8 mouse cellular contexts compared by ENCODE assay signal in the genomic region with DNA sequence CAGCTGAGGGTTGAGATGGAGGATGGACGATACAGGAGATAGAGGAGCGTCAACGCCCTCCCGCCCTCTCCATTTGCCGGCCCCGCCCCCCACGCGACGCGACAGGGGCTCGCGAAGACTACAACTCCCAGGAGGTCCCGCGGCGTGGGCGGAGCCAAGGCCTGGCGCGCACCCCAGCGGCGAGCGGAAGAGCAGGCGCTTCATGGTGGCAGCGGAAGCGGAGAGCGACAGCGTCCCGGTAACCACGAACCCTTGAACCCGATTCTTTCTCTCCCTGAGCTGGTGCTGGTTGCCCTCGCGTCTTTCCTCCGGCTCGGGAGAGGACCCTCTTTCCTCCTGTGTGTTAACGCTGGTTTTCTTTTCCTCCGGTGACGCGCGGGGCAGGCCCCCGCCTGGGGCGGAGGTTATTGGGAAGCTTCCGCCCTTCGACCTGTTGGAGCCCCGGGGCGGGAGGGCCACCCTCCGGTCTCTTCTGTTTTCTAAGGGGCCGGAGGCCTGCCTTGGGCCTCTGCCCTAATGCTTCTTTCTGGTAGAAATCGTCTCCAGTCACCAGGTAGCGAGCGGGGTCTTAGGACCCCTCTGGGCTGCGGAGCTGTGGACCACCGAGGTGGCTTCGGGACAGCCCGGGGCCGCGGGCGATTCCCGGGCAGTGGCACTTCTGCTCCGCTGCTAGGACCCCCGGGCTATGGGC. TPM values are rescaled to one million over a fixed set of nuclear protein-coding genes. Genes with fewer than 3 reads are reported as not detected.
DNase-seq lines count a peak whose midpoint lies in the region; ATAC-seq lines count a peak whose summit lies in the region.

TSS of gene R3hcc1l (plus strand) at position 140 of the 691 bp plus-strand sequence.

- peak within 1 kb of the TSS; percentile 85 for H3K9ac ChIP-seq in heart, embryonic 14.5 days (ENCODE audit: low read length)
- H3K9ac ChIP-seq in liver, embryonic 13.5 days = peak within 1 kb of the TSS; percentile 92
- H3K9ac ChIP-seq in stomach, embryonic 16.5 days (ENCODE audit: low read length) = peak within 1 kb of the TSS; percentile 98

- H3K4me2 ChIP-seq in heart, embryonic 14.5 days (ENCODE audit: low read length) = peak within 1 kb of the TSS; percentile 86
- H3K4me2 ChIP-seq in liver, embryonic 13.5 days = peak within 1 kb of the TSS; percentile 84
- peak within 1 kb of the TSS; percentile 91 for H3K4me2 ChIP-seq in stomach, embryonic 16.5 days (ENCODE audit: low read depth, low read length)

- H3K4me1 ChIP-seq in brown adipose tissue, adult 24 weeks (ENCODE audit: control insufficient read depth, insufficient read depth, insufficient read length, low read length) = peaks cover 8% of the 10 kb centered on the region
- peaks cover 2 to 12% of the 10 kb centered on the region in 2 experiments for H3K4me1 ChIP-seq in heart, embryonic 14.5 days (ENCODE audit: control insufficient read depth in 2 of 2, insufficient read depth in 2 of 2, low read length in 2 of 2)
- peaks cover 35% of the 10 kb centered on the region for H3K4me1 ChIP-seq in liver, embryonic 13.5 days (replicated peaks)
- peaks cover 7% of the 10 kb centered on the region for H3K4me1 ChIP-seq in stomach, embryonic 16.5 days (ENCODE audit: control insufficient read depth, insufficient read depth, low read length)

- WGBS in heart, embryonic 14.5 days = under 1% methylated on average over 53 of the region's 59 CpGs
- WGBS in liver, embryonic 13.5 days (ENCODE audit: insufficient replicate concordance) = under 1% methylated on average over 54 of the region's 59 CpGs
- WGBS in stomach, embryonic 16.5 days = under 1% methylated on average over 55 of the region's 59 CpGs

- peak; percentile 98 for DNase-seq in CD4-positive, CD25-positive, alpha-beta regulatory T cell, adult 2 months (ENCODE audit: low read depth, low spot score)
- peak; percentile 30 for DNase-seq in fat pad, adult 2 months (ENCODE audit: extremely low read depth, low read depth, low spot score)
- peak; percentile 97 for DNase-seq in kidney, postnatal 14 days
- DNase-seq in liver, embryonic 13.5 days = peak; percentile 92
- peak; percentile 91 for DNase-seq in neural tube, embryonic 10.5 days (ENCODE audit: extremely low spot score, low spot score)

- H3K27me3 ChIP-seq in heart, embryonic 14.5 days (ENCODE audit: control insufficient read depth, insufficient read depth, low read length) = peaks cover 6% of the 10 kb centered on the region; the same call in 1 of the 2 replicates
- H3K27me3 ChIP-seq in liver, embryonic 13.5 days = 0 out of 2 replicates have a peak, but pooled peaks cover 3% of the 10 kb centered on the region
- no peaks in the 10 kb centered on the region for H3K27me3 ChIP-seq in stomach, embryonic 16.5 days (ENCODE audit: control insufficient read depth, insufficient read depth, low read length)

- ATAC-seq in heart, embryonic 14.5 days (ENCODE audit: insufficient number of reproducible peaks, insufficient read depth, low FRiP score, low read depth) = peak; percentile 94
- peak; percentile 97 for ATAC-seq in liver, embryonic 13.5 days (ENCODE audit: low read depth)
- peak; percentile 97 for ATAC-seq in stomach, embryonic 16.5 days (ENCODE audit: insufficient read depth, low FRiP score)

- no peaks in the 10 kb centered on the region for H3K9me3 ChIP-seq in heart, embryonic 14.5 days (ENCODE audit: control insufficient read depth, low read length)
- no peaks in the 10 kb centered on the region for H3K9me3 ChIP-seq in liver, embryonic 13.5 days (replicated peaks)
- no peaks in the 10 kb centered on the region for H3K9me3 ChIP-seq in stomach, embryonic 16.5 days (replicated peaks; ENCODE audit: control insufficient read depth, low read length)

- peak within 1 kb of the TSS; percentile 94 for H3K4me3 ChIP-seq in brown adipose tissue, adult 24 weeks (ENCODE audit: insufficient read depth, low read depth, low read length)
- H3K4me3 ChIP-seq in heart, embryonic 14.5 days (ENCODE audit: control insufficient read depth in 1 of 2, insufficient read depth in 1 of 2, low read depth in 1 of 2, low read length in 2 of 2) = peak within 1 kb of the TSS; percentile 68 to 99
- H3K4me3 ChIP-seq in liver, embryonic 13.5 days (replicated peaks) = peak within 1 kb of the TSS; percentile 92
- peak within 1 kb of the TSS; percentile 95 for H3K4me3 ChIP-seq in stomach, embryonic 16.5 days (replicated peaks; ENCODE audit: low read length)

- H3K36me3 ChIP-seq in heart, embryonic 14.5 days (ENCODE audit: control insufficient read depth, insufficient read depth, low read length) = no peaks in the 10 kb centered on the region
- H3K36me3 ChIP-seq in liver, embryonic 13.5 days = no peaks in the 10 kb centered on the region
- H3K36me3 ChIP-seq in stomach, embryonic 16.5 days (ENCODE audit: control insufficient read depth, insufficient read depth, low read length) = no peaks in the 10 kb centered on the region

- H3K27ac ChIP-seq in brown adipose tissue, adult 24 weeks (replicated peaks; ENCODE audit: low read depth, low read length) = peak within 1 kb of the TSS; percentile 98
- H3K27ac ChIP-seq in heart, embryonic 14.5 days (replicated peaks in 1 of 2; ENCODE audit: control insufficient read depth in 1 of 2, insufficient read depth in 1 of 2, low read depth in 2 of 2, low read length in 2 of 2) = peak within 1 kb of the TSS; percentile 78 to 90
- H3K27ac ChIP-seq in liver, embryonic 13.5 days = peak within 1 kb of the TSS; percentile 75
- peak within 1 kb of the TSS; percentile 80 for H3K27ac ChIP-seq in stomach, embryonic 16.5 days (ENCODE audit: low read length)

RNA-seq across cellular contexts. Expression of gene R3hcc1l, which starts in this region (rescaled TPM):
- 8.4 and 10.4 TPM in 2 replicates for polyA plus RNA-seq in brown adipose tissue, adult 24 weeks (2012; ENCODE audit: insufficient read depth, insufficient read length, missing spikeins)
- polyA plus RNA-seq in heart, embryonic 14.5 days (2014; fragmentation: Nextera tagmentation; extraction: Ambion mirVana) = 12.9 and 15.0 TPM in 2 replicates
- polyA plus RNA-seq in liver, embryonic 13.5 days (2015; fragmentation: Nextera tagmentation; extraction: Ambion mirVana) = 11.1 and 15.5 TPM in 2 replicates
- polyA plus RNA-seq in stomach, embryonic 16.5 days (2015; fragmentation: Nextera tagmentation; extraction: Ambion mirVana) = 22.2 and 22.8 TPM in 2 replicates

Comparison
In these comparisons a context has a peak if more than half of its experiments do, and no peak if none do; other contexts are left out.
1. Peak in every context shown above with its lines: DNase-seq, ATAC-seq, H3K4me3 ChIP-seq and H3K27ac ChIP-seq.
2. DNase-seq: peak in every context shown above with its lines; median percentile 98 in CD4-positive, CD25-positive, alpha-beta regulatory T cell, adult 2 months; 97 in kidney, postnatal 14 days; 92 in liver, embryonic 13.5 days; 91 in neural tube, embryonic 10.5 days; 30 in fat pad, adult 2 months.